Mouse (Mus musculus) MEL (cell line): ENCODE data around the gene Secisbp2l. TPM values are rescaled to one million over a fixed set of nuclear protein-coding genes. Genes with fewer than 3 reads are reported as not detected.
A peak's percentile ranks its signal among the peaks of the same experiment; 100 is the strongest.

ENCODE experiments used
- DNase-seq: peaks from one replicate; pipeline ENCODE4 v3.0.0; 2011; ENCODE audit warnings: low read depth, low spot score
- H3K27ac ChIP-seq: 2 replicates; pipeline ENCODE4 v1.5.1; 2012; ENCODE audit warnings: low read depth, mild to moderate bottlenecking, control low read depth, low read length, moderate library complexity; ENCODE audit not compliant: control insufficient read depth
- H3K27me3 ChIP-seq, 2 experiments: fragments of 150-350 bp in 1 of 2; sonication (generic) in 1 of 2; 2 replicates each; pipeline ENCODE4 v1.6.1; 2012; ENCODE audit warnings: low read length in 2 of 2, mild to moderate bottlenecking in 2 of 2, improper control_type of control experiment in 1 of 2, moderate library complexity in 1 of 2; ENCODE audit not compliant: insufficient read depth in 2 of 2, control insufficient read depth in 1 of 2
- H3K36me3 ChIP-seq, 2 experiments: 2 replicates each; pipeline ENCODE4 v1.6.1; 2012 to 2014; ENCODE audit warnings: low read length in 2 of 2, improper control_type of control experiment in 1 of 2, inconsistent platforms in 1 of 2, mild to moderate bottlenecking in 1 of 2; ENCODE audit not compliant: insufficient read depth in 2 of 2, control insufficient read depth in 1 of 2
- H3K4me1 ChIP-seq, 2 experiments: fragments of 150-350 bp in 1 of 2; sonication (generic) in 1 of 2; 2 replicates each; pipeline ENCODE4 v1.6.1; 2012; ENCODE audit warnings: low read length in 2 of 2, improper control_type of control experiment in 1 of 2, mild to moderate bottlenecking in 1 of 2; ENCODE audit not compliant: insufficient read depth in 2 of 2, control insufficient read depth in 1 of 2
- H3K4me3 ChIP-seq, 2 experiments: fragments of 150-350 bp in 1 of 2; sonication (generic) in 1 of 2; 2 replicates each; pipeline ENCODE4 v1.5.1; 2012; ENCODE audit warnings: low read depth in 2 of 2, low read length in 2 of 2, mild to moderate bottlenecking in 2 of 2, moderate library complexity in 2 of 2, control low read depth in 1 of 2, improper control_type of control experiment in 1 of 2; ENCODE audit not compliant: control insufficient read depth in 1 of 2, insufficient read depth in 1 of 2
- H3K79me2 ChIP-seq: 2 replicates; pipeline ENCODE4 v1.6.1; 2012; ENCODE audit warnings: mild to moderate bottlenecking, low read length, moderate library complexity; ENCODE audit not compliant: control insufficient read depth, poor library complexity, insufficient read depth
- H3K9ac ChIP-seq: 2 replicates; pipeline ENCODE4 v1.6.1; 2012; ENCODE audit warnings: low read depth, mild to moderate bottlenecking, control low read depth, low read length, moderate library complexity; ENCODE audit not compliant: control insufficient read depth, poor library complexity, severe bottlenecking
- H3K9me3 ChIP-seq: fragments of 150-350 bp; sonication (generic); replicated peaks from 2 replicates; pipeline ENCODE4 v1.6.1; 2012; ENCODE audit warnings: mild to moderate bottlenecking, low read length, improper control_type of control experiment, moderate library complexity; ENCODE audit not compliant: insufficient read depth
- CHD1 ChIP-seq: IDR thresholded peaks from 2 replicates; pipeline ENCODE4 v1.6.1; 2012; ENCODE audit warnings: low read depth, mild to moderate bottlenecking, inconsistent platforms, low read length, improper control_type of control experiment
- CHD2 ChIP-seq: IDR thresholded peaks from 2 replicates; pipeline ENCODE4 v1.6.1; 2011; ENCODE audit warnings: low read length, improper control_type of control experiment
- CTCF ChIP-seq, 3 experiments: IDR thresholded peaks in 2 of 3; conservative IDR thresholded peaks in 1 of 3; 2 replicates each; pipeline ENCODE4 v1.5.1; 2011 to 2012; ENCODE audit warnings: low read length in 3 of 3, low read depth in 2 of 3, mild to moderate bottlenecking in 2 of 3, improper control_type of control experiment in 1 of 3, inconsistent platforms in 1 of 3, mixed read lengths in 1 of 3, moderate library complexity in 1 of 3; ENCODE audit not compliant: control insufficient read depth in 1 of 3, insufficient read depth in 1 of 3, poor library complexity in 1 of 3, severe bottlenecking in 1 of 3
- E2F4 ChIP-seq: IDR thresholded peaks from 2 replicates; pipeline ENCODE4 v1.6.1; 2011; ENCODE audit warnings: low read depth, low read length, improper control_type of control experiment, borderline replicate concordance
- EP300 ChIP-seq, 2 experiments: IDR thresholded peaks; 2 replicates each; pipeline ENCODE4 v1.6.1; 2011; ENCODE audit warnings: improper control_type of control experiment in 2 of 2, low read length in 2 of 2, low read depth in 1 of 2, mild to moderate bottlenecking in 1 of 2
- GATA1 ChIP-seq: IDR thresholded peaks from 2 replicates; pipeline ENCODE4 v1.6.1; 2011; ENCODE audit warnings: low read depth, low read length, improper control_type of control experiment
- HCFC1 ChIP-seq: IDR thresholded peaks from 2 replicates; pipeline ENCODE4 v1.6.1; 2012; ENCODE audit warnings: low read depth, mild to moderate bottlenecking, inconsistent platforms, low read length, improper control_type of control experiment, moderate library complexity
- JUND ChIP-seq: IDR thresholded peaks from 2 replicates; pipeline ENCODE4 v1.6.1; 2011; ENCODE audit warnings: low read depth, mild to moderate bottlenecking, improper control_type of control experiment, low read length
- KAT2A ChIP-seq: conservative IDR thresholded peaks from 2 replicates; pipeline ENCODE4 v1.6.1; 2012; ENCODE audit warnings: low read depth, low read length, improper control_type of control experiment, inconsistent platforms
- MAZ ChIP-seq: IDR thresholded peaks from 2 replicates; pipeline ENCODE4 v1.6.1; 2012; ENCODE audit warnings: low read depth, mild to moderate bottlenecking, inconsistent platforms, low read length, improper control_type of control experiment
- MEF2A ChIP-seq: IDR thresholded peaks from 2 replicates; pipeline ENCODE4 v1.6.1; 2014; ENCODE audit warnings: low read depth, mild to moderate bottlenecking, inconsistent platforms, low read length, improper control_type of control experiment; ENCODE audit not compliant: poor library complexity, insufficient replicate concordance, severe bottlenecking; ENCODE audit errors: extremely low read depth
- MXI1 ChIP-seq: IDR thresholded peaks from 2 replicates; pipeline ENCODE4 v1.6.1; 2011; ENCODE audit warnings: mild to moderate bottlenecking, low read depth, low read length, improper control_type of control experiment
- MYB ChIP-seq: IDR thresholded peaks from 2 replicates; pipeline ENCODE4 v1.6.1; 2011; ENCODE audit warnings: mild to moderate bottlenecking, low read depth, low read length, improper control_type of control experiment
- MYC ChIP-seq: IDR thresholded peaks from 2 replicates; pipeline ENCODE4 v1.6.1; 2011; ENCODE audit warnings: low read depth, mild to moderate bottlenecking, low read length, improper control_type of control experiment, moderate library complexity
- NELFE ChIP-seq: IDR thresholded peaks from 2 replicates; pipeline ENCODE4 v1.6.1; 2011; ENCODE audit warnings: low read depth, low read length, improper control_type of control experiment
- NRF1 ChIP-seq: IDR thresholded peaks from 2 replicates; pipeline ENCODE4 v1.6.1; 2014; ENCODE audit warnings: low read depth, mild to moderate bottlenecking, inconsistent platforms, low read length, improper control_type of control experiment, moderate library complexity; ENCODE audit not compliant: poor library complexity, insufficient read depth, severe bottlenecking
- POLR2A ChIP-seq, 2 experiments: IDR thresholded peaks; 2 replicates each; pipeline ENCODE4 v1.6.1; 2011 to 2012; ENCODE audit warnings: low read length in 2 of 2, mild to moderate bottlenecking in 2 of 2, control low read depth in 1 of 2, improper control_type of control experiment in 1 of 2, low read depth in 1 of 2, moderate library complexity in 1 of 2; ENCODE audit not compliant: control insufficient read depth in 1 of 2, insufficient read depth in 1 of 2, poor library complexity in 1 of 2
- POLR2AphosphoS2 ChIP-seq: IDR thresholded peaks from 2 replicates; pipeline ENCODE4 v1.6.1; 2011; ENCODE audit warnings: low read length, improper control_type of control experiment
- POLR2AphosphoS5 ChIP-seq: IDR thresholded peaks from 2 replicates; pipeline ENCODE4 v1.6.1; 2012; ENCODE audit warnings: low read depth, borderline replicate concordance, mild to moderate bottlenecking, inconsistent platforms, low read length, moderate library complexity, mixed read lengths
- RCOR1 ChIP-seq: IDR thresholded peaks from 2 replicates; pipeline ENCODE4 v1.6.1; 2012; ENCODE audit warnings: low read depth, mild to moderate bottlenecking, inconsistent platforms, low read length, improper control_type of control experiment
- SIN3A ChIP-seq: IDR thresholded peaks from 2 replicates; pipeline ENCODE4 v1.6.1; 2012; ENCODE audit warnings: low read length, improper control_type of control experiment, inconsistent platforms
- TAL1 ChIP-seq: IDR thresholded peaks from 2 replicates; pipeline ENCODE4 v1.6.1; 2012; ENCODE audit warnings: mild to moderate bottlenecking, inconsistent platforms, low read length, moderate library complexity, mixed read lengths
- TBP ChIP-seq: IDR thresholded peaks from 2 replicates; pipeline ENCODE4 v1.8.0; 2011; ENCODE audit warnings: low read depth, low read length, improper control_type of control experiment
- TCF12 ChIP-seq: IDR thresholded peaks from 2 replicates; pipeline ENCODE4 v1.6.1; 2014; ENCODE audit warnings: low read depth, mild to moderate bottlenecking, inconsistent platforms, low read length, improper control_type of control experiment, moderate library complexity
- USF2 ChIP-seq, 2 experiments: IDR thresholded peaks; 2 replicates each; pipeline ENCODE4 v1.6.1; 2011 to 2012; ENCODE audit warnings: improper control_type of control experiment in 2 of 2, low read length in 2 of 2, borderline replicate concordance in 1 of 2, inconsistent platforms in 1 of 2, low read depth in 1 of 2, mild to moderate bottlenecking in 1 of 2; ENCODE audit not compliant: insufficient read depth in 1 of 2
- ZKSCAN1 ChIP-seq: IDR thresholded peaks from 2 replicates; pipeline ENCODE4 v1.6.1; 2012; ENCODE audit warnings: low read depth, mild to moderate bottlenecking, inconsistent platforms, low read length, improper control_type of control experiment, moderate library complexity
- ZMIZ1 ChIP-seq: IDR thresholded peaks from 2 replicates; pipeline ENCODE4 v1.6.1; 2012; ENCODE audit warnings: low read depth, mild to moderate bottlenecking, inconsistent platforms, low read length, improper control_type of control experiment, moderate library complexity
- ZNF384 ChIP-seq: IDR thresholded peaks from 2 replicates; pipeline ENCODE4 v1.6.1; 2012; ENCODE audit warnings: low read depth, mild to moderate bottlenecking, inconsistent platforms, low read length, improper control_type of control experiment
- polyA plus RNA-seq, 2 experiments: library from polyadenylated mRNA; stranded (reverse) in 1 of 2; unstranded in 1 of 2; fragments of >175 nt in 1 of 2; fragments of >200 nt in 1 of 2; gene quantifications; 2 replicates each; pipeline versions ENCODE4 v1.2.1 to v1.2.4; 2012; ENCODE audit warnings: low replicate concordance in 2 of 2, low read depth in 1 of 2; ENCODE audit not compliant: insufficient read length in 2 of 2, insufficient read depth in 1 of 2, missing spikeins in 1 of 2
- total RNA-seq: library from RNA; depleted of rRNA; stranded (reverse); fragments of 300-350 nt; gene quantifications from 2 replicates; pipeline ENCODE4 v1.2.3, GENCODE M21; 2012

The Secisbp2l gene
- total and polyA plus RNA-seq, 3 experiments = 7.6 to 10.9 TPM; not detected in 1

GRCm38 (mm10) chr2:125813972-125814595 lies 31.4 kb upstream of the Secisbp2l start:
- Histone ChIP-seq H3K4me3 (no peak overlapping the region), H3K9ac (no peak overlapping the region), H3K79me2 (no peaks in the 10 kb centered on the region)

DNA sequence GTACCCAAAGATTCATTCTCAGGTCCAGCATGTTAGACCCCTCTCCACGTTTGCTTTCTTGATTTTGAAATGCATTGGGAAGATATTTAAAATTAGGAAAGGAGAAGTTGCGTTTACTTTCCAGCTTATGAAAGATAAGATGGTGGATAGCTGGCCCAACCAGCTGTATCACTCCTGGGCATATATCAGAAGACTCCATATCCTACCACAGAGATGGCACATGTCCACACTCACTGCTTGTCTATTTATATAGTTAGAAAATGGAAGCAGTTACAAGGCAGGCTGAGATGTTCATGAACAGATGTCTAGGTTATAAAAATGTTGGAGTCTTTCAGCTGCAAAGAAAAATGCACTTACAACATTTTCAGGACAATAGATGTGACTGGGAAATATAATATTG lies 28.7 kb upstream of the Secisbp2l start:
- no peaks in the 10 kb centered on the region for H3K9me3 ChIP-seq
- H3K27ac ChIP-seq = no peak overlapping the region
- peaks cover 0 to 16% of the 10 kb centered on the region in 2 experiments; a peak in 2 of 4 replicates for H3K36me3 ChIP-seq
- peak; percentile 72 for DNase-seq
- H3K79me2 ChIP-seq = no peaks in the 10 kb centered on the region
- H3K4me3 ChIP-seq = no peak overlapping the region
- peaks cover 6 to 18% of the 10 kb centered on the region in 2 experiments for H3K4me1 ChIP-seq
- no peaks in the 10 kb centered on the region for H3K27me3 ChIP-seq
- H3K9ac ChIP-seq = no peak overlapping the region
- peak; percentile 27; the same call in 1 of the 2 replicates for TF ChIP-seq MYC
- peak; percentile 95 for TF ChIP-seq TCF12
- peak; percentile 68; the same call in 1 of the 2 replicates for TF ChIP-seq MXI1
- no peak for TF ChIP-seq POLR2AphosphoS2
- TF ChIP-seq JUND = no peak
- peak; percentile 71 for TF ChIP-seq SIN3A
- no peak for TF ChIP-seq NELFE
- TF ChIP-seq MEF2A = peak; percentile 91; the same call in 1 of the 2 replicates
- TF ChIP-seq CHD2 = no peak
- peak; percentile 94 for TF ChIP-seq GATA1
- peak; percentile 91 to 95 for TF ChIP-seq EP300 (IDR thresholded peaks at IDR 0.05; ENCODE audit: low read depth in 1 of 2, low read length in 2 of 2)
- TF ChIP-seq TBP = no peak
- TF ChIP-seq TAL1 = peak; percentile 51
- no peak for TF ChIP-seq MAZ
- TF ChIP-seq ZKSCAN1 = no peak
- TF ChIP-seq ZMIZ1 = no peak
- no peak for TF ChIP-seq ZNF384
- no peak for TF ChIP-seq MYB
- no peak for TF ChIP-seq KAT2A
- TF ChIP-seq POLR2A (IDR thresholded peaks at IDR 0.05; ENCODE audit: control insufficient read depth in 1 of 2, insufficient read depth in 1 of 2, low read depth in 1 of 2, low read length in 2 of 2, poor library complexity in 1 of 2) = no peak
- no peak for TF ChIP-seq USF2 (IDR thresholded peaks at IDR 0.05; ENCODE audit: borderline replicate concordance in 1 of 2, insufficient read depth in 1 of 2, low read depth in 1 of 2, low read length in 2 of 2)
- no peak for TF ChIP-seq NRF1
- TF ChIP-seq CHD1 = no peak
- no peak for TF ChIP-seq HCFC1

More at GRCm38 (mm10) chr2:125813972-125814595, 31.4 kb upstream of the Secisbp2l start:
- no peak for DNase-seq
- no peaks in the 10 kb centered on the region; a peak in 1 of 4 replicates for H3K27me3 ChIP-seq
- H3K4me1 ChIP-seq = peaks cover 6 to 18% of the 10 kb centered on the region in 2 experiments
- TF ChIP-seq TBP (no peak), ZKSCAN1 (no peak), E2F4 (no peak), MAZ (no peak), MEF2A (no peak), NRF1 (no peak), CHD1 (no peak), CHD2 (no peak), HCFC1 (no peak), MYC (no peak), RCOR1 (no peak), KAT2A (no peak), USF2 (IDR thresholded peaks at IDR 0.05; ENCODE audit: borderline replicate concordance in 1 of 2, insufficient read depth in 1 of 2, low read depth in 1 of 2, low read length in 2 of 2) (no peak), CTCF (IDR thresholded peaks at IDR 0.05 in 2 of 3, conservative IDR thresholded peaks at IDR 0.05 in 1 of 3; ENCODE audit: control insufficient read depth in 1 of 3, insufficient read depth in 1 of 3, low read depth in 2 of 3, low read length in 3 of 3, poor library complexity in 1 of 3, severe bottlenecking in 1 of 3) (no peak), POLR2AphosphoS5 (no peak), ZNF384 (no peak), MXI1 (no peak), TAL1 (no peak)
- H3K36me3 ChIP-seq = peaks cover 0 to 16% of the 10 kb centered on the region in 2 experiments; a peak in 2 of 4 replicates
- no peak overlapping the region for H3K27ac ChIP-seq
- no peaks in the 10 kb centered on the region for H3K9me3 ChIP-seq
